Mouse (Mus musculus) skeletal muscle tissue, adult 2 months (tissue): ENCODE data around the gene Zc4h2.

Experiments used
- DNase-seq: peaks from one replicate; pipeline ENCODE4 v3.0.0-alpha.2; 2012; ENCODE audit warnings: low read depth, low spot score

Zc4h2 gene

GRCm38 (mm10) chrX:95657804-95658599 lies at the start of gene Zc4h2:
TSS of gene Zc4h2 (minus strand) at chrX:95658509.
- DNase-seq: peak; percentile 70

- DNase-seq: no peak
Measured at GRCm38 (mm10) chrX:95687119-95687518, 28.8 kb upstream of the Zc4h2 start.

- DNase-seq: no peak
Measured at GRCm38 (mm10) chrX:95682206-95682605, 23.9 kb upstream of the Zc4h2 start.

GRCm38 (mm10) chrX:95658600-95659084 lies 333 bp upstream of the Zc4h2 start:
- DNase-seq: no peak

DNA sequence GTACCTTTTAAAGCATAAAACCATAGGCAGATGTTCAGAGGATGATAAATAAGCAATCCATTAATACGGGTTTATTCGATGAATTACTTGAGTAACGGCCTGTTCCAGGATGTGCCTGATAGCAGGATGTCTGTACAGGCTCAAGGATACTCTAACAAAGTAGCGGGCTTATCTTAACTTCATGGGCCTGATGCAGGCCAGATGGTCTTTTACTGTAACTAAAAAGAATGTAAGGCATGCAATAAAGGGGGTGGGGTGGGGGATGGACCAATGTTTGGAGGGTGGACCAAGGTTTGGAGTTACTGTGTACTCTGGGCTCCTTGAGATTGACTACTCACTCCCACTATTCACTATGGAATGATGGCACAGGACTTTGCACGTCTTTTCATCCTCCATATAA lies 57.7 kb downstream of the Zc4h2 start:
- no peak for DNase-seq
